Mouse (Mus musculus) spleen, adult 2 months (tissue): Measurements from ENCODE around the gene St6galnac4.

Experiments
- CTCF ChIP-seq: fragments of 200-500 bp; IDR thresholded peaks from 2 replicates; pipeline ENCODE4 v1.5.1; 2011; ENCODE audit warnings: mild to moderate bottlenecking, inconsistent platforms; ENCODE audit not compliant: insufficient read depth, insufficient read length, insufficient replicate concordance; ENCODE audit errors: extremely low read depth
- POLR2A ChIP-seq: fragments of 200-500 bp; IDR thresholded peaks from 2 replicates; pipeline ENCODE4 v1.6.1; 2011; ENCODE audit warnings: low read depth, low read length, inconsistent platforms

- no peak for TF ChIP-seq CTCF
- no peak for TF ChIP-seq POLR2A
These were observed 33.2 kb upstream of the St6galnac4 start for GRCm38 (mm10) chr2:32553592-32554148.
